Mouse (Mus musculus) CH12.LX (cell line): ENCODE data around the gene Tbcb. TPM values are rescaled to one million over a fixed set of nuclear protein-coding genes. Genes with fewer than 3 reads are reported as not detected.

Source experiments
- DNase-seq: peaks from one replicate; pipeline ENCODE4 v3.0.0-alpha.2; 2013; ENCODE audit errors: extremely low read depth
- H3K27ac ChIP-seq: 2 replicates; pipeline ENCODE4 v1.5.1; 2012; ENCODE audit warnings: low read depth, mild to moderate bottlenecking, control low read depth, moderate library complexity; ENCODE audit not compliant: insufficient read depth
- H3K27me3 ChIP-seq: replicated peaks from 2 replicates; pipeline ENCODE3; 2012; ENCODE audit warnings: inconsistent platforms
- H3K36me3 ChIP-seq, 2 experiments: replicated peaks in 1 of 2; 2 replicates each; pipeline versions ENCODE3 to v1.6.1; 2012; ENCODE audit warnings: inconsistent platforms in 1 of 2, low read length in 1 of 2, mild to moderate bottlenecking in 1 of 2, mixed read lengths in 1 of 2, moderate library complexity in 1 of 2; ENCODE audit not compliant: control insufficient read depth in 1 of 2, insufficient read depth in 1 of 2
- H3K4me1 ChIP-seq, 2 experiments: 2 replicates each; pipeline ENCODE4 v1.6.1; 2012; ENCODE audit warnings: inconsistent platforms in 1 of 2, moderate library complexity in 1 of 2; ENCODE audit not compliant: insufficient read depth in 2 of 2, control insufficient read depth in 1 of 2
- H3K4me2 ChIP-seq: 2 replicates; pipeline ENCODE4 v1.6.1; 2012; ENCODE audit warnings: low read depth, mild to moderate bottlenecking, control low read depth; ENCODE audit not compliant: poor library complexity, insufficient read depth, severe bottlenecking
- H3K4me3 ChIP-seq, 3 experiments: fragments of 150-350 bp in 1 of 3; sonication (generic) in 1 of 3; replicated peaks in 1 of 3; 2 replicates each; pipeline versions ENCODE3 to v1.5.1; 2011 to 2012; ENCODE audit warnings: low read depth in 2 of 3, low read length in 2 of 3, mild to moderate bottlenecking in 2 of 3, moderate library complexity in 2 of 3, control low read depth in 1 of 3, improper control_type of control experiment in 1 of 3, inconsistent platforms in 1 of 3, mixed read lengths in 1 of 3; ENCODE audit not compliant: poor library complexity in 1 of 3
- H3K79me2 ChIP-seq: replicated peaks from 2 replicates; pipeline ENCODE4 v1.6.1; 2012; ENCODE audit warnings: mild to moderate bottlenecking, moderate library complexity; ENCODE audit not compliant: control insufficient read depth, poor library complexity, insufficient read depth, severe bottlenecking; ENCODE audit errors: extremely low read depth
- H3K9ac ChIP-seq: 2 replicates; pipeline ENCODE4 v1.6.1; 2012; ENCODE audit warnings: low read depth, mild to moderate bottlenecking, control low read depth, moderate library complexity; ENCODE audit not compliant: insufficient read depth
- H3K9me3 ChIP-seq: replicated peaks from 2 replicates; pipeline ENCODE3; 2012; ENCODE audit warnings: low read length, inconsistent platforms, mixed read lengths
- ELF1 ChIP-seq: IDR thresholded peaks from 2 replicates; pipeline ENCODE4 v1.6.1; 2014; ENCODE audit warnings: low read depth, mild to moderate bottlenecking, inconsistent platforms, low read length, improper control_type of control experiment
- ETS1 ChIP-seq: conservative IDR thresholded peaks from 2 replicates; pipeline ENCODE4 v1.6.1; 2012; ENCODE audit warnings: low read depth, mild to moderate bottlenecking, inconsistent platforms, low read length, improper control_type of control experiment, moderate library complexity
- GABPA ChIP-seq: IDR thresholded peaks from 2 replicates; pipeline ENCODE4 v1.6.1; 2012; ENCODE audit warnings: low read depth, low read length, improper control_type of control experiment, inconsistent platforms; ENCODE audit not compliant: insufficient replicate concordance
- HCFC1 ChIP-seq: IDR thresholded peaks from 2 replicates; pipeline ENCODE4 v1.6.1; 2012; ENCODE audit warnings: low read depth, mild to moderate bottlenecking, inconsistent platforms, low read length, improper control_type of control experiment
- IRF4 ChIP-seq: IDR thresholded peaks from 2 replicates; pipeline ENCODE4 v1.6.1; 2014; ENCODE audit warnings: low read depth, mild to moderate bottlenecking, inconsistent platforms, low read length, improper control_type of control experiment
- JUN ChIP-seq: IDR thresholded peaks from 2 replicates; pipeline ENCODE4 v1.6.1; 2011; ENCODE audit warnings: low read depth, mild to moderate bottlenecking, low read length, improper control_type of control experiment, moderate library complexity; ENCODE audit not compliant: insufficient read depth
- JUND ChIP-seq: conservative IDR thresholded peaks from 2 replicates; pipeline ENCODE4 v1.6.1; 2011; ENCODE audit warnings: low read depth, low read length, improper control_type of control experiment
- KAT2A ChIP-seq: IDR thresholded peaks from 2 replicates; pipeline ENCODE4 v1.6.1; 2012; ENCODE audit warnings: low read length, improper control_type of control experiment, inconsistent platforms; ENCODE audit not compliant: insufficient replicate concordance
- MAFK ChIP-seq: IDR thresholded peaks from 2 replicates; pipeline ENCODE4 v1.6.1; 2011; ENCODE audit warnings: low read length, improper control_type of control experiment; ENCODE audit not compliant: insufficient replicate concordance
- MAX ChIP-seq: IDR thresholded peaks from 2 replicates; pipeline ENCODE4 v1.6.1; 2011; ENCODE audit warnings: low read length, improper control_type of control experiment
- MEF2A ChIP-seq: IDR thresholded peaks from 2 replicates; pipeline ENCODE4 v1.6.1; 2014; ENCODE audit warnings: low read depth, mild to moderate bottlenecking, inconsistent platforms, low read length, improper control_type of control experiment, borderline replicate concordance
- MYC ChIP-seq: IDR thresholded peaks from 2 replicates; pipeline ENCODE4 v1.6.1; 2011; ENCODE audit warnings: low read depth, mild to moderate bottlenecking, improper control_type of control experiment, low read length
- POLR2A ChIP-seq: IDR thresholded peaks from 2 replicates; pipeline ENCODE4 v1.6.1; 2011; ENCODE audit warnings: low read depth, mild to moderate bottlenecking, improper control_type of control experiment, low read length
- POLR2AphosphoS2 ChIP-seq: IDR thresholded peaks from 2 replicates; pipeline ENCODE4 v1.6.1; 2011; ENCODE audit warnings: low read depth, low read length, improper control_type of control experiment
- RAD21 ChIP-seq: IDR thresholded peaks from 2 replicates; pipeline ENCODE4 v1.6.1; 2011; ENCODE audit warnings: low read depth, mild to moderate bottlenecking, low read length, improper control_type of control experiment, moderate library complexity
- SIN3A ChIP-seq: IDR thresholded peaks from 2 replicates; pipeline ENCODE4 v1.6.1; 2012; ENCODE audit warnings: low read length, improper control_type of control experiment, inconsistent platforms
- SMC3 ChIP-seq: IDR thresholded peaks from 2 replicates; pipeline ENCODE4 v1.6.1; 2011; ENCODE audit warnings: low read depth, low read length, improper control_type of control experiment
- TCF12 ChIP-seq: IDR thresholded peaks from 2 replicates; pipeline ENCODE4 v1.6.1; 2014; ENCODE audit warnings: low read depth, mild to moderate bottlenecking, inconsistent platforms, low read length, improper control_type of control experiment
- USF1 ChIP-seq: IDR thresholded peaks from 2 replicates; pipeline ENCODE4 v1.6.1; 2014; ENCODE audit warnings: low read depth, mild to moderate bottlenecking, inconsistent platforms, low read length, improper control_type of control experiment
- USF2 ChIP-seq: conservative IDR thresholded peaks from 2 replicates; pipeline ENCODE4 v1.6.1; 2011; ENCODE audit warnings: low read depth, low read length, improper control_type of control experiment
- ZC3H11A ChIP-seq: IDR thresholded peaks from 2 replicates; pipeline ENCODE4 v1.6.1; 2012; ENCODE audit warnings: low read depth, mild to moderate bottlenecking, inconsistent platforms, low read length, improper control_type of control experiment
- ZNF384 ChIP-seq: IDR thresholded peaks from 2 replicates; pipeline ENCODE4 v1.6.1; 2012; ENCODE audit warnings: low read depth, low read length, improper control_type of control experiment, inconsistent platforms
- dilution Hi-C: fragments of 300-500 bp; cut with MboI; formaldehyde crosslinking; loops from 2 replicates; pipeline ENCODE4 v1.14.3; 2020; ENCODE audit warnings: low sequenced_read_pairs; ENCODE audit not compliant: extremely low pct_unique_long_range_greater_than_20kb, extremely low pct_ligation_motif_present
- in situ Hi-C: fragments of 300-500 bp; cut with MboI; formaldehyde crosslinking; loops from 3 replicates; pipeline ENCODE4 v1.14.3; 2019; ENCODE audit warnings: low sequenced_read_pairs, low pct_ligation_motif_present, low pct_unique_long_range_greater_than_20kb, mixed read lengths
- polyA plus RNA-seq: library from polyadenylated mRNA; unstranded; fragments of >175 nt; gene quantifications from 2 replicates; pipeline ENCODE4 v1.2.1, GENCODE M21; 2012; ENCODE audit warnings: low read depth; ENCODE audit not compliant: insufficient read length
- total RNA-seq, 2 experiments: library from RNA; depleted of rRNA; stranded (reverse); fragments of 300-350 nt in 1 of 2; fragments of >200 nt in 1 of 2; gene quantifications; 2 replicates each; pipeline ENCODE4 v1.2.3; 2012 to 2014

Gene Tbcb
- total and polyA plus RNA-seq, 3 experiments: 57.7 to 89.6 (median 79.9) TPM

DNA sequence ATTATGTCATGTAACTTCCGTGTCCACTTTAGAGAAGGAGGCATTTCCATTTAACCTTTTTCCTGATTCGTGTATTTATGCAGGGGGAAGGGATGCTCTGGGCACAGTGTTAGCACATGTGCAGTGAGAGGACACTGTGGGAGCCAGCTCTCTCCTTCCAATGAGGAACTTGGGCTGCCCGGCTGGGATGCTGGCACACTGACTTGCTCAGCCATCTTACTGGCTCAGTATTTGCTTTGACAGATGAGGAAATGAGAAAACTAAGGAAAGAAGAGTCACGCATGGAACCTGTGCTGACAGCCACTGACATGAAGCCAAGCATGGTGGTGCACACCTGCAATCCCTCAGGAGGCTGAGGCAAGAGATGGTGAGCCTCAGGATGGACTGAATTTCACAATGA is 37.6 kb upstream of the Tbcb start:
- no peak for TF ChIP-seq ETS1
- in situ Hi-C loops (no loop called here), dilution Hi-C loops (no loop called here)

DNA sequence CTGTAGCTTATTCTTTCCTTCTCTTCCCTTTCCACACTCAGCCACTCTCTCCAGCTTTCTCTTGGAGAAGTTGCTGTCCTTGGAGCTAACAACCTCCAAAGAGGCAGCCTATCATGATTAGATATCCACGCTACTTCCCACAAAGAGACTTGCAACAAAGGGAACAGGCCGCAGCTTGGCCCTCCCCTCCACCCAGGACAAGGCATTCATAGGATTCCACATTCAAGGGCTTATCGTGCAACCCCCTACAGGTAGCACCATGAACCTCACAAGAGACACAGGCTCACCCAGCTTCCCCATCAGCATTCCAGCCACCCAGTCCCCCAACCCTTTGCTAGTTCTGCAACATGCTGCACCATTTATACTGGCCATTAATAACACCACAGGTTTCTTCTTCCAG is 34.7 kb upstream of the Tbcb start:
- dilution Hi-C loops: no loop called here
- in situ Hi-C loops: no loop called here
- no peak for DNase-seq
- Histone ChIP-seq H3K4me1 (peaks cover 0 to 5% of the 10 kb centered on the region in 2 experiments; a peak in 2 of 4 replicates), H3K79me2 (no peaks in the 10 kb centered on the region), H3K4me2 (no peak overlapping the region), H3K27ac (no peak overlapping the region), H3K4me3 (no peak overlapping the region), H3K36me3 (peaks cover 69 to 88% of the 10 kb centered on the region in 2 experiments), H3K27me3 (no peaks in the 10 kb centered on the region), H3K9ac (no peak overlapping the region), H3K9me3 (no peaks in the 10 kb centered on the region)
- no peak for TF ChIP-seq ZC3H11A
- TF ChIP-seq USF2: no peak
- no peak for TF ChIP-seq MAFK
- TF ChIP-seq JUN: no peak
- TF ChIP-seq RAD21: no peak
- no peak for TF ChIP-seq HCFC1
- TF ChIP-seq USF1: no peak
- no peak for TF ChIP-seq MAX
- no peak for TF ChIP-seq SMC3
- TF ChIP-seq ZNF384: no peak

More for the DNA sequence above, 37.6 kb upstream of the Tbcb start:
- no peak for DNase-seq
- Histone ChIP-seq H3K4me1 (peaks cover 0 to 8% of the 10 kb centered on the region in 2 experiments; a peak in 2 of 4 replicates), H3K36me3 (peaks cover 58 to 90% of the 10 kb centered on the region in 2 experiments), H3K4me3 (no peak overlapping the region), H3K4me2 (no peak overlapping the region), H3K9ac (no peak overlapping the region), H3K9me3 (no peaks in the 10 kb centered on the region), H3K79me2 (no peaks in the 10 kb centered on the region), H3K27me3 (no peaks in the 10 kb centered on the region), H3K27ac (no peak overlapping the region)

DNA sequence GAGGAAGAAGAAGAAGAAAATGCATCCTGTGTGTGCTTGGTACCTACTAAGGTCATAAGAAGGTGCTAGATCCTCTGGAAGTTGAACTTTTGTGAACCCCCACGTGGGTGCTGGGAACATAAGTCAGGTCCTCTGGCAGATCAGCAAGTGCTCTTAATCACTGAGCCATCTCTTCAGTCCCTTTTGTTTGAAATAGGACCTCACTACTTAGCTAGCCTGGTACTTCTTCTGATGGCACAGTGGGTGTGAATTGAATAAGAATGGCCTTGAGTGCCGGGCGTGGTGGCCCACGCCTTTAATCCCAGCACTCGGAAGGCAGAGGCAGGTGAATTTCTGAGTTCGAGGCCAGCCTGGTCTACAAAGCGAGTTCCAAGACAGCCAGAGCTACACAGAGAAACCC is 33.9 kb upstream of the Tbcb start:
- Histone ChIP-seq H3K9ac (no peak overlapping the region), H3K9me3 (no peaks in the 10 kb centered on the region), H3K4me2 (no peak overlapping the region), H3K27ac (no peak overlapping the region), H3K36me3 (peaks cover 66 to 88% of the 10 kb centered on the region in 2 experiments), H3K27me3 (no peaks in the 10 kb centered on the region), H3K4me1 (peaks cover 0 to 5% of the 10 kb centered on the region in 2 experiments; a peak in 2 of 4 replicates), H3K79me2 (no peaks in the 10 kb centered on the region), H3K4me3 (no peak overlapping the region)
- DNase-seq: no peak
- TF ChIP-seq MEF2A (no peak), ELF1 (no peak), KAT2A (no peak), TCF12 (no peak), MAX (no peak), GABPA (no peak), MAFK (no peak), USF1 (no peak), JUND (no peak), SIN3A (no peak), IRF4 (no peak), POLR2AphosphoS2 (no peak), RAD21 (no peak), POLR2A (no peak), MYC (no peak)
- dilution Hi-C loops (no loop called here), in situ Hi-C loops (no loop called here)
